Mouse (Mus musculus): ENCODE data around the gene Prl7a1.

GRCm38 (mm10) chr13:27610482-27610881, 31.8 kb downstream of the Prl7a1 start, which contains the start of gene Prl7b1:
- TF ChIP-seq CTCF (conservative IDR thresholded peaks at IDR 0.05; ENCODE audit: insufficient read depth, insufficient read length, low read depth, low read length), result no peak
- TF ChIP-seq POLR2A (IDR thresholded peaks at IDR 0.05; ENCODE audit: low read depth, low read length), result no peak

All from kidney, adult 2 months (tissue).